Mouse (Mus musculus) thymus, adult 2 months (tissue): ENCODE results near the gene Rnf115.

ENCODE experiments used
- CTCF ChIP-seq: fragments of 200-500 bp; IDR thresholded peaks from 2 replicates; pipeline ENCODE4 v1.5.1; 2012; ENCODE audit warnings: mild to moderate bottlenecking, control low read depth, low read length, moderate library complexity, borderline replicate concordance; ENCODE audit not compliant: control insufficient read depth, poor library complexity, insufficient read depth; ENCODE audit errors: extremely low read depth
- POLR2A ChIP-seq: fragments of 200-500 bp; IDR thresholded peaks from 2 replicates; pipeline ENCODE4 v1.6.1; 2012; ENCODE audit warnings: mild to moderate bottlenecking, low read length, control low read depth, moderate library complexity; ENCODE audit not compliant: control insufficient read depth, poor library complexity, insufficient read depth; ENCODE audit errors: extremely low read depth

DNA sequence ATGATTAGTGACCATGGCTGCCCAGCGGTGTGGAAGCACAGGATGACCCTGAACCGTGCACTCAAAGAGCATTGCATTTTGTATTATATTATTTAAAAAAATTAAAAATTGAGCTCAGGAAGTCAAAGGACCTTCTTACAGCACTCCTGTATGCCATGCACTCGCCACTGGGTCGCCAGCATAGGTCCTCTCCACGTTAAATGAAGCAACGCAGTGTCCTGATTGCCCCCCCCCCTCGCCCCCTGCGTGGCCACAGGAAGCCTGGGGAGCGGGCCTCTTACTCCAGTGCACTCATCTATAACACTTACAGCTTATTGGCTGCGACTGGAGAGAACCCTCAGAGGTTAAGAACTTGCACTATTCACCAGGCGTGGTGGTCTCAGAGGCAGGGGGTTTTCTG, 97.8 kb downstream of the Rnf115 start:
- TF ChIP-seq CTCF (no peak), POLR2A (no peak)
